Mouse (Mus musculus) MEL (cell line): Measurements from ENCODE around the gene Olfr1438-ps1. TPM values are rescaled to one million over a fixed set of nuclear protein-coding genes. Genes with fewer than 3 reads are reported as not detected.

Source experiments
- DNase-seq: peaks from one replicate; pipeline ENCODE4 v3.0.0; 2011; ENCODE audit warnings: low read depth, low spot score
- H3K27ac ChIP-seq: 2 replicates; pipeline ENCODE4 v1.5.1; 2012; ENCODE audit warnings: low read depth, mild to moderate bottlenecking, control low read depth, low read length, moderate library complexity; ENCODE audit not compliant: control insufficient read depth
- H3K27me3 ChIP-seq, 2 experiments: fragments of 150-350 bp in 1 of 2; sonication (generic) in 1 of 2; 2 replicates each; pipeline ENCODE4 v1.6.1; 2012; ENCODE audit warnings: low read length in 2 of 2, mild to moderate bottlenecking in 2 of 2, improper control_type of control experiment in 1 of 2, moderate library complexity in 1 of 2; ENCODE audit not compliant: insufficient read depth in 2 of 2, control insufficient read depth in 1 of 2
- H3K36me3 ChIP-seq, 2 experiments: 2 replicates each; pipeline ENCODE4 v1.6.1; 2012 to 2014; ENCODE audit warnings: low read length in 2 of 2, improper control_type of control experiment in 1 of 2, inconsistent platforms in 1 of 2, mild to moderate bottlenecking in 1 of 2; ENCODE audit not compliant: insufficient read depth in 2 of 2, control insufficient read depth in 1 of 2
- H3K4me1 ChIP-seq, 2 experiments: fragments of 150-350 bp in 1 of 2; sonication (generic) in 1 of 2; 2 replicates each; pipeline ENCODE4 v1.6.1; 2012; ENCODE audit warnings: low read length in 2 of 2, improper control_type of control experiment in 1 of 2, mild to moderate bottlenecking in 1 of 2; ENCODE audit not compliant: insufficient read depth in 2 of 2, control insufficient read depth in 1 of 2
- H3K4me3 ChIP-seq, 2 experiments: fragments of 150-350 bp in 1 of 2; sonication (generic) in 1 of 2; 2 replicates each; pipeline ENCODE4 v1.5.1; 2012; ENCODE audit warnings: low read depth in 2 of 2, low read length in 2 of 2, mild to moderate bottlenecking in 2 of 2, moderate library complexity in 2 of 2, control low read depth in 1 of 2, improper control_type of control experiment in 1 of 2; ENCODE audit not compliant: control insufficient read depth in 1 of 2, insufficient read depth in 1 of 2
- H3K79me2 ChIP-seq: 2 replicates; pipeline ENCODE4 v1.6.1; 2012; ENCODE audit warnings: mild to moderate bottlenecking, low read length, moderate library complexity; ENCODE audit not compliant: control insufficient read depth, poor library complexity, insufficient read depth
- H3K9ac ChIP-seq: 2 replicates; pipeline ENCODE4 v1.6.1; 2012; ENCODE audit warnings: low read depth, mild to moderate bottlenecking, control low read depth, low read length, moderate library complexity; ENCODE audit not compliant: control insufficient read depth, poor library complexity, severe bottlenecking
- H3K9me3 ChIP-seq: fragments of 150-350 bp; sonication (generic); replicated peaks from 2 replicates; pipeline ENCODE4 v1.6.1; 2012; ENCODE audit warnings: mild to moderate bottlenecking, low read length, improper control_type of control experiment, moderate library complexity; ENCODE audit not compliant: insufficient read depth
- BHLHE40 ChIP-seq: IDR thresholded peaks from 2 replicates; pipeline ENCODE4 v1.6.1; 2012; ENCODE audit warnings: low read depth, mild to moderate bottlenecking, inconsistent platforms, low read length, improper control_type of control experiment, borderline replicate concordance
- CHD2 ChIP-seq: IDR thresholded peaks from 2 replicates; pipeline ENCODE4 v1.6.1; 2011; ENCODE audit warnings: low read length, improper control_type of control experiment
- E2F4 ChIP-seq: IDR thresholded peaks from 2 replicates; pipeline ENCODE4 v1.6.1; 2011; ENCODE audit warnings: low read depth, low read length, improper control_type of control experiment, borderline replicate concordance
- EP300 ChIP-seq, 2 experiments: IDR thresholded peaks; 2 replicates each; pipeline ENCODE4 v1.6.1; 2011; ENCODE audit warnings: improper control_type of control experiment in 2 of 2, low read length in 2 of 2, low read depth in 1 of 2, mild to moderate bottlenecking in 1 of 2
- GABPA ChIP-seq: IDR thresholded peaks from 2 replicates; pipeline ENCODE4 v1.6.1; 2012; ENCODE audit warnings: low read depth, mild to moderate bottlenecking, inconsistent platforms, low read length, improper control_type of control experiment, moderate library complexity
- JUND ChIP-seq: IDR thresholded peaks from 2 replicates; pipeline ENCODE4 v1.6.1; 2011; ENCODE audit warnings: low read depth, mild to moderate bottlenecking, improper control_type of control experiment, low read length
- KAT2A ChIP-seq: conservative IDR thresholded peaks from 2 replicates; pipeline ENCODE4 v1.6.1; 2012; ENCODE audit warnings: low read depth, low read length, improper control_type of control experiment, inconsistent platforms
- MAX ChIP-seq: IDR thresholded peaks from 2 replicates; pipeline ENCODE4 v1.6.1; 2011; ENCODE audit warnings: low read length, improper control_type of control experiment
- MEF2A ChIP-seq: IDR thresholded peaks from 2 replicates; pipeline ENCODE4 v1.6.1; 2014; ENCODE audit warnings: low read depth, mild to moderate bottlenecking, inconsistent platforms, low read length, improper control_type of control experiment; ENCODE audit not compliant: poor library complexity, insufficient replicate concordance, severe bottlenecking; ENCODE audit errors: extremely low read depth
- MXI1 ChIP-seq: IDR thresholded peaks from 2 replicates; pipeline ENCODE4 v1.6.1; 2011; ENCODE audit warnings: mild to moderate bottlenecking, low read depth, low read length, improper control_type of control experiment
- NRF1 ChIP-seq: IDR thresholded peaks from 2 replicates; pipeline ENCODE4 v1.6.1; 2014; ENCODE audit warnings: low read depth, mild to moderate bottlenecking, inconsistent platforms, low read length, improper control_type of control experiment, moderate library complexity; ENCODE audit not compliant: poor library complexity, insufficient read depth, severe bottlenecking
- POLR2A ChIP-seq, 2 experiments: IDR thresholded peaks; 2 replicates each; pipeline ENCODE4 v1.6.1; 2011 to 2012; ENCODE audit warnings: low read length in 2 of 2, mild to moderate bottlenecking in 2 of 2, control low read depth in 1 of 2, improper control_type of control experiment in 1 of 2, low read depth in 1 of 2, moderate library complexity in 1 of 2; ENCODE audit not compliant: control insufficient read depth in 1 of 2, insufficient read depth in 1 of 2, poor library complexity in 1 of 2
- POLR2AphosphoS2 ChIP-seq: IDR thresholded peaks from 2 replicates; pipeline ENCODE4 v1.6.1; 2011; ENCODE audit warnings: low read length, improper control_type of control experiment
- POLR2AphosphoS5 ChIP-seq: IDR thresholded peaks from 2 replicates; pipeline ENCODE4 v1.6.1; 2012; ENCODE audit warnings: low read depth, borderline replicate concordance, mild to moderate bottlenecking, inconsistent platforms, low read length, moderate library complexity, mixed read lengths
- RAD21 ChIP-seq: IDR thresholded peaks from 2 replicates; pipeline ENCODE4 v1.6.1; 2011; ENCODE audit warnings: mild to moderate bottlenecking, low read depth, low read length, improper control_type of control experiment
- RCOR1 ChIP-seq: IDR thresholded peaks from 2 replicates; pipeline ENCODE4 v1.6.1; 2012; ENCODE audit warnings: low read depth, mild to moderate bottlenecking, inconsistent platforms, low read length, improper control_type of control experiment
- SIN3A ChIP-seq: IDR thresholded peaks from 2 replicates; pipeline ENCODE4 v1.6.1; 2012; ENCODE audit warnings: low read length, improper control_type of control experiment, inconsistent platforms
- SMC3 ChIP-seq: IDR thresholded peaks from 2 replicates; pipeline ENCODE4 v1.6.1; 2011; ENCODE audit warnings: low read depth, low read length, improper control_type of control experiment
- TBP ChIP-seq: IDR thresholded peaks from 2 replicates; pipeline ENCODE4 v1.8.0; 2011; ENCODE audit warnings: low read depth, low read length, improper control_type of control experiment
- USF1 ChIP-seq: IDR thresholded peaks from 2 replicates; pipeline ENCODE4 v1.6.1; 2014; ENCODE audit warnings: low read depth, mild to moderate bottlenecking, inconsistent platforms, low read length, improper control_type of control experiment, moderate library complexity
- USF2 ChIP-seq, 2 experiments: IDR thresholded peaks; 2 replicates each; pipeline ENCODE4 v1.6.1; 2011 to 2012; ENCODE audit warnings: improper control_type of control experiment in 2 of 2, low read length in 2 of 2, borderline replicate concordance in 1 of 2, inconsistent platforms in 1 of 2, low read depth in 1 of 2, mild to moderate bottlenecking in 1 of 2; ENCODE audit not compliant: insufficient read depth in 1 of 2
- ZC3H11A ChIP-seq: IDR thresholded peaks from 2 replicates; pipeline ENCODE4 v1.6.1; 2012; ENCODE audit warnings: low read depth, mild to moderate bottlenecking, inconsistent platforms, low read length, improper control_type of control experiment
- ZKSCAN1 ChIP-seq: IDR thresholded peaks from 2 replicates; pipeline ENCODE4 v1.6.1; 2012; ENCODE audit warnings: low read depth, mild to moderate bottlenecking, inconsistent platforms, low read length, improper control_type of control experiment, moderate library complexity
- polyA plus RNA-seq, 2 experiments: library from polyadenylated mRNA; stranded (reverse) in 1 of 2; unstranded in 1 of 2; fragments of >175 nt in 1 of 2; fragments of >200 nt in 1 of 2; gene quantifications; 2 replicates each; pipeline versions ENCODE4 v1.2.1 to v1.2.4; 2012; ENCODE audit warnings: low replicate concordance in 2 of 2, low read depth in 1 of 2; ENCODE audit not compliant: insufficient read length in 2 of 2, insufficient read depth in 1 of 2, missing spikeins in 1 of 2
- total RNA-seq: library from RNA; depleted of rRNA; stranded (reverse); fragments of 300-350 nt; gene quantifications from 2 replicates; pipeline ENCODE4 v1.2.3, GENCODE M21; 2012; rRNA removed

Olfr1438-ps1 gene
- not detected in 2 replicates for total RNA-seq
- polyA plus RNA-seq: under 1 TPM in 1 of 2 experiments, not detected in 1; 0.03 TPM

GRCm38 (mm10) chr19:12335810-12336209 is at the start of gene Olfr1438-ps1:
TSS of gene Olfr1438-ps1 (minus strand) at chr19:12335910.
- H3K4me3 ChIP-seq: no peak within 1 kb of the TSS
- DNase-seq: no peak
- no peaks in the 10 kb centered on the region for H3K36me3 ChIP-seq
- no peak within 1 kb of the TSS for H3K9ac ChIP-seq
- H3K27me3 ChIP-seq: no peaks in the 10 kb centered on the region; a peak in 1 of 4 replicates
- H3K79me2 ChIP-seq: no peaks in the 10 kb centered on the region
- H3K9me3 ChIP-seq: no peaks in the 10 kb centered on the region
- no peaks in the 10 kb centered on the region for H3K4me1 ChIP-seq
- TF ChIP-seq SMC3: no peak
- TF ChIP-seq KAT2A: no peak
- TF ChIP-seq ZC3H11A: no peak
- TF ChIP-seq USF1: no peak
- no peak for TF ChIP-seq TBP
- no peak for TF ChIP-seq RAD21
- no peak for TF ChIP-seq MXI1
- TF ChIP-seq SIN3A: no peak
- no peak for TF ChIP-seq POLR2AphosphoS5
- no peak for TF ChIP-seq ZKSCAN1
- no peak for TF ChIP-seq EP300 (IDR thresholded peaks at IDR 0.05; ENCODE audit: low read depth in 1 of 2, low read length in 2 of 2)
- no peak for TF ChIP-seq E2F4
- no peak for TF ChIP-seq CHD2
- no peak for TF ChIP-seq GABPA
- H3K27ac ChIP-seq: no peak within 1 kb of the TSS

- Histone ChIP-seq H3K4me1 (no peaks in the 10 kb centered on the region), H3K9me3 (no peaks in the 10 kb centered on the region), H3K27me3 (no peaks in the 10 kb centered on the region), H3K27ac (no peak overlapping the region), H3K9ac (no peak overlapping the region), H3K36me3 (no peaks in the 10 kb centered on the region), H3K4me3 (no peak overlapping the region), H3K79me2 (no peaks in the 10 kb centered on the region)
- TF ChIP-seq MAX: no peak
- no peak for TF ChIP-seq GABPA
- TF ChIP-seq POLR2A (IDR thresholded peaks at IDR 0.05; ENCODE audit: control insufficient read depth in 1 of 2, insufficient read depth in 1 of 2, low read depth in 1 of 2, low read length in 2 of 2, poor library complexity in 1 of 2): no peak
- no peak for TF ChIP-seq CHD2
- TF ChIP-seq E2F4: no peak
- TF ChIP-seq RCOR1: no peak
- no peak for TF ChIP-seq USF2 (IDR thresholded peaks at IDR 0.05; ENCODE audit: borderline replicate concordance in 1 of 2, insufficient read depth in 1 of 2, low read depth in 1 of 2, low read length in 2 of 2)
- TF ChIP-seq KAT2A: no peak
- no peak for TF ChIP-seq TBP
- no peak for TF ChIP-seq NRF1
- no peak for TF ChIP-seq BHLHE40
- TF ChIP-seq SIN3A: no peak
- no peak for TF ChIP-seq MEF2A
- no peak for TF ChIP-seq RAD21
- no peak for TF ChIP-seq JUND
- TF ChIP-seq SMC3: no peak
- TF ChIP-seq POLR2AphosphoS2: no peak
- no peak for DNase-seq
Observed at GRCm38 (mm10) chr19:12374465-12375025, 38.8 kb upstream of the Olfr1438-ps1 start.
